Mouse (Mus musculus) lung, adult 2 months (tissue): ENCODE data around the gene Mrps18a.

Experiments
- CTCF ChIP-seq: fragments of 200-500 bp; IDR thresholded peaks from 2 replicates; pipeline ENCODE4 v1.5.1; 2011; ENCODE audit warnings: mild to moderate bottlenecking, low read length, control low read depth; ENCODE audit not compliant: insufficient read depth
- POLR2A ChIP-seq: fragments of 200-500 bp; IDR thresholded peaks from 2 replicates; pipeline ENCODE4 v1.6.1; 2011; ENCODE audit warnings: low read depth, mild to moderate bottlenecking, control low read depth, low read length, borderline replicate concordance; ENCODE audit errors: extremely low read depth

- no peak for TF ChIP-seq CTCF
- peak; percentile 78; the same call in 1 of the 2 replicates for TF ChIP-seq POLR2A
Measured at GRCm38 (mm10) chr17:46110402-46111289, at the start of gene Mrps18a.
